Mouse (Mus musculus): ENCODE measurements around the gene Gm4952. TPM values are rescaled to one million over a fixed set of nuclear protein-coding genes. Genes with fewer than 3 reads are reported as not detected.
A peak's percentile ranks its signal among the peaks of the same experiment; 100 is the strongest.

Gene Gm4952
- polyA plus RNA-seq, 1 experiment: not detected

GRCm38 (mm10) chr19:12596290-12597072 is 3.3 kb upstream of the Gm4952 start:
- Histone ChIP-seq H3K27me3 (ENCODE audit: control insufficient read depth, insufficient read depth, low read length, poor library complexity, severe bottlenecking) (no peaks in the 10 kb centered on the region; the same call in 1 of the 2 replicates), H3K9me3 (replicated peaks; ENCODE audit: control insufficient read depth, insufficient read depth, low read length, poor library complexity, severe bottlenecking) (no peaks in the 10 kb centered on the region), H3K27ac (ENCODE audit: insufficient read depth, low read length) (no peak overlapping the region), H3K9ac (ENCODE audit: low read depth, poor library complexity, severe bottlenecking) (peak overlapping the region; percentile 10; the same call in 1 of the 2 replicates), H3K36me3 (ENCODE audit: control insufficient read depth, insufficient read depth, low read length, poor library complexity, severe bottlenecking) (no peaks in the 10 kb centered on the region), H3K4me1 (ENCODE audit: control insufficient read depth, insufficient read depth, low read length) (no peaks in the 10 kb centered on the region), H3K4me3 (ENCODE audit: low read depth, low read length) (peak overlapping the region; percentile 67)
- no peak for TF ChIP-seq CTCF (IDR thresholded peaks at IDR 0.05; ENCODE audit: low read depth, low read length)
- no peak for TF ChIP-seq EP300 (IDR thresholded peaks at IDR 0.05; ENCODE audit: insufficient read depth, low read depth, low read length)
- no peak for TF ChIP-seq POLR2A (IDR thresholded peaks at IDR 0.05; ENCODE audit: insufficient read depth, low read length)

DNA sequence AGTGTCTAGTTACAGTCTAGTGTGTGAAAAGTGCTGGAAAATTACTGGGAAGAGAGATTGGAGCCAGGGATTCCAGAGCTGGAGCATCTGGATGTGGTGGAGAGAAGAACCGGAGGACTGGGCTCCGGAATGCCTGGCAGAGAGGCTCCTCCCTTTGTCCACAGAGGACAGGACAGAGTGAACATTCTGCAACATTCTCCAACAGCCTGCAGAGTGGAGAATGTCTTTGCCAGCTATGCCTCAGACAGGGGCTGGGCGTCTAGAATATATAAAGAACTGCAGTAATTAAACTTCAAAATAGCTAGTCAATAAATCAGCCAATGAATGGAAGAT is 2.7 kb upstream of the Gm4952 start:
- Histone ChIP-seq H3K36me3 (ENCODE audit: control insufficient read depth, insufficient read depth, low read length, poor library complexity, severe bottlenecking) (no peaks in the 10 kb centered on the region), H3K9ac (ENCODE audit: low read depth, poor library complexity, severe bottlenecking) (no peak overlapping the region), H3K27me3 (ENCODE audit: control insufficient read depth, insufficient read depth, low read length, poor library complexity, severe bottlenecking) (no peaks in the 10 kb centered on the region; the same call in 1 of the 2 replicates), H3K27ac (ENCODE audit: insufficient read depth, low read length) (no peak overlapping the region), H3K4me1 (ENCODE audit: control insufficient read depth, insufficient read depth, low read length) (no peaks in the 10 kb centered on the region), H3K9me3 (replicated peaks; ENCODE audit: control insufficient read depth, insufficient read depth, low read length, poor library complexity, severe bottlenecking) (no peaks in the 10 kb centered on the region), H3K4me3 (ENCODE audit: low read depth, low read length) (no peak overlapping the region)
- TF ChIP-seq POLR2A (IDR thresholded peaks at IDR 0.05; ENCODE audit: insufficient read depth, low read length) (no peak), CTCF (IDR thresholded peaks at IDR 0.05; ENCODE audit: low read depth, low read length) (no peak), EP300 (IDR thresholded peaks at IDR 0.05; ENCODE audit: insufficient read depth, low read depth, low read length) (no peak)

DNA sequence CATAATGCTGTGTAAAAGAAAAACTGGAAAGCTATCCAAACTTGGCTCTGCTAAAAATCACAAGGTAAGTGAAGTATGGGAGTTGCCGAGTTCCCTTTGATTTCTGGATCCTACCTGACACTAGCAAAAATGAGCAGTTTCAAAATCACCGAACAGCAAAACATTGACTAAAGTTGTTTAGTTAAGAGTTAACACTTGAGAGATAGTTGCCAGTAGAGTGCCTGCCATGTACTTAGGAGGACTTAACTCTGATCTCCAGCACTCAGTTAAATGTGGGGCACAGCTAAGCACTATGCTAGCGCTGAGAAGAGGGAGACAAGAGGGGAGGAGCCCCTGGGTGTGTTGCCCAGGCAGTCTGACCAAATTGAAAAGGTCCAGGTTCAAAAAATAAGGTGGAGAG is 1.1 kb upstream of the Gm4952 start:
- H3K36me3 ChIP-seq (ENCODE audit: control insufficient read depth, insufficient read depth, low read length, poor library complexity, severe bottlenecking): no peaks in the 10 kb centered on the region
- H3K27me3 ChIP-seq (ENCODE audit: control insufficient read depth, insufficient read depth, low read length, poor library complexity, severe bottlenecking): no peaks in the 10 kb centered on the region; the same call in 1 of the 2 replicates
- H3K4me1 ChIP-seq (ENCODE audit: control insufficient read depth, insufficient read depth, low read length): no peaks in the 10 kb centered on the region
- H3K9me3 ChIP-seq (replicated peaks; ENCODE audit: control insufficient read depth, insufficient read depth, low read length, poor library complexity, severe bottlenecking): no peaks in the 10 kb centered on the region
- TF ChIP-seq POLR2A (IDR thresholded peaks at IDR 0.05; ENCODE audit: insufficient read depth, low read length): no peak
- no peak for TF ChIP-seq CTCF (IDR thresholded peaks at IDR 0.05; ENCODE audit: low read depth, low read length)
- TF ChIP-seq EP300 (IDR thresholded peaks at IDR 0.05; ENCODE audit: insufficient read depth, low read depth, low read length): no peak
- H3K9ac ChIP-seq (ENCODE audit: low read depth, poor library complexity, severe bottlenecking): no peak overlapping the region
- no peak overlapping the region for H3K27ac ChIP-seq (ENCODE audit: insufficient read depth, low read length)
- no peak overlapping the region for H3K4me3 ChIP-seq (ENCODE audit: low read depth, low read length)

- Histone ChIP-seq H3K36me3 (ENCODE audit: control insufficient read depth, insufficient read depth, low read length, poor library complexity, severe bottlenecking) (no peaks in the 10 kb centered on the region), H3K4me3 (ENCODE audit: low read depth, low read length) (no peak overlapping the region), H3K27ac (ENCODE audit: insufficient read depth, low read length) (no peak overlapping the region), H3K9me3 (replicated peaks; ENCODE audit: control insufficient read depth, insufficient read depth, low read length, poor library complexity, severe bottlenecking) (no peaks in the 10 kb centered on the region), H3K4me1 (ENCODE audit: control insufficient read depth, insufficient read depth, low read length) (no peaks in the 10 kb centered on the region), H3K9ac (ENCODE audit: low read depth, poor library complexity, severe bottlenecking) (no peak overlapping the region), H3K27me3 (ENCODE audit: control insufficient read depth, insufficient read depth, low read length, poor library complexity, severe bottlenecking) (no peaks in the 10 kb centered on the region; the same call in 1 of the 2 replicates)
- no peak for TF ChIP-seq CTCF (IDR thresholded peaks at IDR 0.05; ENCODE audit: low read depth, low read length)
- no peak for TF ChIP-seq POLR2A (IDR thresholded peaks at IDR 0.05; ENCODE audit: insufficient read depth, low read length)
- no peak for TF ChIP-seq EP300 (IDR thresholded peaks at IDR 0.05; ENCODE audit: insufficient read depth, low read depth, low read length)
Measured at GRCm38 (mm10) chr19:12600684-12601480, 1.1 kb downstream of the Gm4952 start.

- no peak overlapping the region for H3K4me3 ChIP-seq (ENCODE audit: low read depth, low read length)
- no peak overlapping the region for H3K9ac ChIP-seq (ENCODE audit: low read depth, poor library complexity, severe bottlenecking)
- H3K27ac ChIP-seq (ENCODE audit: insufficient read depth, low read length): no peak overlapping the region
- H3K9me3 ChIP-seq (replicated peaks; ENCODE audit: control insufficient read depth, insufficient read depth, low read length, poor library complexity, severe bottlenecking): no peaks in the 10 kb centered on the region
- no peaks in the 10 kb centered on the region for H3K4me1 ChIP-seq (ENCODE audit: control insufficient read depth, insufficient read depth, low read length)
- TF ChIP-seq EP300 (IDR thresholded peaks at IDR 0.05; ENCODE audit: insufficient read depth, low read depth, low read length): no peak
- no peaks in the 10 kb centered on the region for H3K36me3 ChIP-seq (ENCODE audit: control insufficient read depth, insufficient read depth, low read length, poor library complexity, severe bottlenecking)
- no peaks in the 10 kb centered on the region for H3K27me3 ChIP-seq (ENCODE audit: control insufficient read depth, insufficient read depth, low read length, poor library complexity, severe bottlenecking)
Measured at GRCm38 (mm10) chr19:12608336-12608735, 8.6 kb downstream of the Gm4952 start.

- no peaks in the 10 kb centered on the region for H3K4me1 ChIP-seq (ENCODE audit: control insufficient read depth, insufficient read depth, low read length)
- H3K4me3 ChIP-seq (ENCODE audit: low read depth, low read length): no peak overlapping the region
- no peak overlapping the region for H3K9ac ChIP-seq (ENCODE audit: low read depth, poor library complexity, severe bottlenecking)
- H3K9me3 ChIP-seq (replicated peaks; ENCODE audit: control insufficient read depth, insufficient read depth, low read length, poor library complexity, severe bottlenecking): no peaks in the 10 kb centered on the region
- H3K36me3 ChIP-seq (ENCODE audit: control insufficient read depth, insufficient read depth, low read length, poor library complexity, severe bottlenecking): no peaks in the 10 kb centered on the region
- no peak overlapping the region for H3K27ac ChIP-seq (ENCODE audit: insufficient read depth, low read length)
- no peak for TF ChIP-seq POLR2A (IDR thresholded peaks at IDR 0.05; ENCODE audit: insufficient read depth, low read length)
- no peak for TF ChIP-seq CTCF (IDR thresholded peaks at IDR 0.05; ENCODE audit: low read depth, low read length)
- TF ChIP-seq EP300 (IDR thresholded peaks at IDR 0.05; ENCODE audit: insufficient read depth, low read depth, low read length): no peak
- H3K27me3 ChIP-seq (ENCODE audit: control insufficient read depth, insufficient read depth, low read length, poor library complexity, severe bottlenecking): no peaks in the 10 kb centered on the region
Measured at GRCm38 (mm10) chr19:12613646-12614045, 13.9 kb downstream of the Gm4952 start.
